Mouse (Mus musculus) liver, embryonic 12.5 days (tissue): ENCODE data around the gene Gm42417. TPM values are rescaled to one million over a fixed set of nuclear protein-coding genes. Genes with fewer than 3 reads are reported as not detected.
A peak's percentile ranks its signal among the peaks of the same experiment; 100 is the strongest.

ENCODE experiments used
- ATAC-seq: fragments of 200-750 bp; cut with Nextera tagmentation; 2 replicates; pipeline ENCODE4 v1.8.0; 2017; ENCODE audit warnings: moderate number of reproducible peaks, mild to moderate bottlenecking, moderate library complexity
- H3K27ac ChIP-seq: fragments of 300-500 bp; sonication (generic); 2 replicates; pipeline ENCODE4 v1.5.1; 2016; ENCODE audit warnings: mild to moderate bottlenecking
- H3K27me3 ChIP-seq: fragments of 300-500 bp; sonication (generic); replicated peaks from 2 replicates; pipeline ENCODE4 v1.6.1; 2016; ENCODE audit warnings: mild to moderate bottlenecking, moderate library complexity
- H3K36me3 ChIP-seq: fragments of 300-500 bp; sonication (generic); 2 replicates; pipeline ENCODE4 v1.6.1; 2016; ENCODE audit warnings: mild to moderate bottlenecking, moderate library complexity
- H3K4me1 ChIP-seq: fragments of 300-500 bp; sonication (generic); 2 replicates; pipeline ENCODE4 v1.6.1; 2016
- H3K4me2 ChIP-seq: fragments of 300-500 bp; sonication (generic); 2 replicates; pipeline ENCODE4 v1.6.1; 2016; ENCODE audit warnings: mild to moderate bottlenecking, moderate library complexity
- H3K4me3 ChIP-seq: fragments of 300-500 bp; sonication (generic); 2 replicates; pipeline ENCODE4 v1.5.1; 2016; ENCODE audit warnings: mild to moderate bottlenecking, moderate library complexity
- H3K9ac ChIP-seq: fragments of 300-500 bp; sonication (generic); 2 replicates; pipeline ENCODE4 v1.6.1; 2016; ENCODE audit warnings: mild to moderate bottlenecking, moderate library complexity
- H3K9me3 ChIP-seq: fragments of 300-500 bp; sonication (generic); replicated peaks from 2 replicates; pipeline ENCODE4 v1.6.1; 2016; ENCODE audit warnings: mild to moderate bottlenecking, moderate library complexity
- WGBS: fragments of 180-500 bp; shearing (Covaris S2); methylation state at CpG from one replicate; pipeline ENCODE4 v1.1.7; 2016; ENCODE audit not compliant: insufficient replicate concordance; 5-methylcytosine and 5-hydroxymethylcytosine counted together
- polyA plus RNA-seq: library from polyadenylated mRNA; unstranded; fragments of >200 nt; fragmentation: Nextera tagmentation; extraction: Ambion mirVana; gene quantifications from 2 replicates; pipeline ENCODE4 v1.2.1, GENCODE M21; 2016

Gene Gm42417
- polyA plus RNA-seq, 1 experiment from 2014 or later = 0.15 TPM

GRCm38 (mm10) chr1:36528351-36528750 lies 10.9 kb downstream of the Gm42417 start:
- H3K4me2 ChIP-seq = no peak overlapping the region
- H3K27ac ChIP-seq = no peak overlapping the region
- H3K27me3 ChIP-seq = no peaks in the 10 kb centered on the region
- no peak for ATAC-seq
- H3K36me3 ChIP-seq = peaks cover 49% of the 10 kb centered on the region
- no peak overlapping the region for H3K4me3 ChIP-seq
- 45% methylated on average over 1 of the region's 1 CpGs for WGBS
- no peak overlapping the region for H3K9ac ChIP-seq
- no peaks in the 10 kb centered on the region for H3K4me1 ChIP-seq
- H3K9me3 ChIP-seq = no peaks in the 10 kb centered on the region

GRCm38 (mm10) chr1:36526903-36527302 lies 12.3 kb downstream of the Gm42417 start:
- Histone ChIP-seq H3K27ac (no peak overlapping the region), H3K4me2 (no peak overlapping the region), H3K9me3 (no peaks in the 10 kb centered on the region), H3K4me1 (no peaks in the 10 kb centered on the region), H3K36me3 (peaks cover 61% of the 10 kb centered on the region), H3K27me3 (no peaks in the 10 kb centered on the region), H3K9ac (no peak overlapping the region), H3K4me3 (no peak overlapping the region)
- ATAC-seq = no peak
- WGBS = 86% methylated on average over 10 of the region's 10 CpGs

GRCm38 (mm10) chr1:36525774-36526173 lies 13.5 kb downstream of the Gm42417 start:
- ATAC-seq = no peak
- H3K9ac ChIP-seq = no peak overlapping the region
- H3K4me2 ChIP-seq = no peak overlapping the region
- H3K9me3 ChIP-seq = no peaks in the 10 kb centered on the region
- H3K27ac ChIP-seq = no peak overlapping the region
- 82% methylated on average over 12 of the region's 12 CpGs for WGBS
- H3K4me3 ChIP-seq = no peak overlapping the region
- H3K36me3 ChIP-seq = peaks cover 65% of the 10 kb centered on the region
- no peaks in the 10 kb centered on the region for H3K27me3 ChIP-seq
- H3K4me1 ChIP-seq = no peaks in the 10 kb centered on the region

GRCm38 (mm10) chr1:36524058-36524457 lies 15.2 kb downstream of the Gm42417 start:
- 92% methylated on average over 5 of the region's 5 CpGs for WGBS
- H3K9ac ChIP-seq = no peak overlapping the region
- H3K27me3 ChIP-seq = no peaks in the 10 kb centered on the region
- no peak overlapping the region for H3K4me3 ChIP-seq
- H3K9me3 ChIP-seq = no peaks in the 10 kb centered on the region
- no peaks in the 10 kb centered on the region for H3K4me1 ChIP-seq
- no peak overlapping the region for H3K27ac ChIP-seq
- ATAC-seq = no peak
- H3K36me3 ChIP-seq = peaks cover 79% of the 10 kb centered on the region
- H3K4me2 ChIP-seq = no peak overlapping the region

- no peak overlapping the region for H3K27ac ChIP-seq
- H3K9me3 ChIP-seq = no peaks in the 10 kb centered on the region
- WGBS = 79% methylated on average over 9 of the region's 9 CpGs
- peaks cover 85% of the 10 kb centered on the region for H3K36me3 ChIP-seq
- H3K4me2 ChIP-seq = no peak overlapping the region
- H3K4me1 ChIP-seq = no peaks in the 10 kb centered on the region
- no peak overlapping the region for H3K4me3 ChIP-seq
- H3K9ac ChIP-seq = no peak overlapping the region
- ATAC-seq = no peak
- H3K27me3 ChIP-seq = no peaks in the 10 kb centered on the region
These were observed 15.8 kb downstream of the Gm42417 start for GRCm38 (mm10) chr1:36523332-36524013.

GRCm38 (mm10) chr1:36522210-36522609 lies 17.0 kb downstream of the Gm42417 start:
- no peaks in the 10 kb centered on the region for H3K27me3 ChIP-seq
- H3K4me3 ChIP-seq = no peak overlapping the region
- peaks cover 94% of the 10 kb centered on the region for H3K36me3 ChIP-seq
- 86% methylated on average over 7 of the region's 7 CpGs for WGBS
- no peaks in the 10 kb centered on the region for H3K4me1 ChIP-seq
- no peak for ATAC-seq
- no peak overlapping the region for H3K27ac ChIP-seq
- H3K9me3 ChIP-seq = no peaks in the 10 kb centered on the region
- H3K9ac ChIP-seq = no peak overlapping the region
- no peak overlapping the region for H3K4me2 ChIP-seq

- no peaks in the 10 kb centered on the region for H3K27me3 ChIP-seq
- ATAC-seq = no peak
- H3K4me1 ChIP-seq = peaks cover 12% of the 10 kb centered on the region
- no peak overlapping the region for H3K9ac ChIP-seq
- no peak overlapping the region for H3K27ac ChIP-seq
- peaks cover 87% of the 10 kb centered on the region for H3K36me3 ChIP-seq
- 73% methylated on average over 11 of the region's 11 CpGs for WGBS
- H3K4me3 ChIP-seq = no peak overlapping the region
- H3K4me2 ChIP-seq = no peak overlapping the region
- no peaks in the 10 kb centered on the region for H3K9me3 ChIP-seq
These were observed 19.6 kb downstream of the Gm42417 start for GRCm38 (mm10) chr1:36519626-36520025.

GRCm38 (mm10) chr1:36518259-36518658 lies 21.0 kb downstream of the Gm42417 start:
- 83% methylated on average over 3 of the region's 3 CpGs for WGBS
- no peak overlapping the region for H3K9ac ChIP-seq
- H3K27ac ChIP-seq = no peak overlapping the region

GRCm38 (mm10) chr1:36513718-36514117 lies 25.5 kb downstream of the Gm42417 start:
- Histone ChIP-seq H3K27me3 (no peaks in the 10 kb centered on the region), H3K4me3 (peak overlapping the region; percentile 98), H3K4me2 (peak overlapping the region; percentile 98), H3K27ac (no peak overlapping the region), H3K36me3 (peaks cover 36% of the 10 kb centered on the region), H3K9me3 (no peaks in the 10 kb centered on the region), H3K4me1 (peaks cover 35% of the 10 kb centered on the region), H3K9ac (0 out of 2 replicates have a peak overlapping the region, but pooled peaks have one; percentile 87)
- WGBS = 54% methylated on average over 2 of the region's 2 CpGs
- ATAC-seq = no peak

More at GRCm38 (mm10) chr1:36518259-36518658, 21.0 kb downstream of the Gm42417 start:
- ATAC-seq = no peak
- no peak overlapping the region for H3K4me3 ChIP-seq
- peaks cover 82% of the 10 kb centered on the region for H3K36me3 ChIP-seq
- H3K4me1 ChIP-seq = peaks cover 25% of the 10 kb centered on the region
- H3K27me3 ChIP-seq = no peaks in the 10 kb centered on the region
- H3K4me2 ChIP-seq = no peak overlapping the region
- no peaks in the 10 kb centered on the region for H3K9me3 ChIP-seq

- 21% methylated on average over 1 of the region's 1 CpGs for WGBS
- Histone ChIP-seq H3K27ac (no peak overlapping the region), H3K9me3 (no peaks in the 10 kb centered on the region), H3K27me3 (no peaks in the 10 kb centered on the region), H3K4me1 (peaks cover 35% of the 10 kb centered on the region), H3K36me3 (peaks cover 32% of the 10 kb centered on the region), H3K4me3 (peak overlapping the region; percentile 98), H3K4me2 (peak overlapping the region; percentile 98), H3K9ac (peak overlapping the region; percentile 87)
- ATAC-seq = no peak
These were observed 25.9 kb downstream of the Gm42417 start for GRCm38 (mm10) chr1:36513310-36513709.

- Histone ChIP-seq H3K27me3 (no peaks in the 10 kb centered on the region), H3K9ac (peak overlapping the region; percentile 87), H3K4me1 (peaks cover 35% of the 10 kb centered on the region), H3K4me3 (peak overlapping the region; percentile 98), H3K27ac (peak overlapping the region; percentile 95; the same call in 1 of the 2 replicates), H3K36me3 (peaks cover 28% of the 10 kb centered on the region), H3K9me3 (no peaks in the 10 kb centered on the region), H3K4me2 (peak overlapping the region; percentile 98)
- 4% methylated on average over 16 of the region's 16 CpGs for WGBS
- ATAC-seq = no peak
These were observed 26.3 kb downstream of the Gm42417 start for GRCm38 (mm10) chr1:36512966-36513280.

- Histone ChIP-seq H3K36me3 (peaks cover 25% of the 10 kb centered on the region), H3K27me3 (no peaks in the 10 kb centered on the region), H3K4me3 (peak overlapping the region; percentile 98), H3K9me3 (no peaks in the 10 kb centered on the region), H3K9ac (peak overlapping the region; percentile 87), H3K27ac (peak overlapping the region; percentile 95), H3K4me2 (peak overlapping the region; percentile 98), H3K4me1 (peaks cover 35% of the 10 kb centered on the region)
- WGBS = under 1% methylated on average over 79 of the region's 126 CpGs
- peak; percentile 54 for ATAC-seq
These were observed 26.9 kb downstream of the Gm42417 start for GRCm38 (mm10) chr1:36512089-36512965.
